Mouse (Mus musculus): ENCODE measurements around the gene Fthl17c.
"Not testable (repeated sequence)": the region's sequence is repeated elsewhere in the genome, so short reads cannot be mapped to it uniquely, and the experiment has no call there.

Gene Fthl17c

GRCm38 (mm10) chrX:8976459-8976858 is at the start of gene Fthl17c:
Fthl17c (minus strand) TSS chrX:8976559.
- not testable (repeated sequence) for DNase-seq (ENCODE audit: low spot score in 2 of 2)

DNA sequence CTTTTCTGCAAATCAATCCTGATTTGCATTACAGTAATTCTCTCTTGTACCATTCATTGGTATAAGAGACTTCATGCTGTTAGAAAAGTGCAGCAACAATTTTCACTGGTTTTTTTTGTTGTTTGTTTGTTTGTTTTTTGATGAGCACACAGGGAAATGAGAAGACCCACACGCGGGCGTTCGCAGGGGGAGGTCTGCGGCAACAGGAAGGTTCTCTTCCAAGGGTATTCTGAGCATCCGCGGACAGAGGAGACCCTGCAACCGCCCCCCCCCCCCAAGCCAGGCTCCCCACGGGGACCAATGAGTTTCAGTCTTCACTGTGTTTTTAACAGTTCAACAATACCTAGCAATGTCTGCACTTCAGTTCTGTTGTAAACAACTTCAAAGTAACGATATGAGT is 43.1 kb upstream of the Fthl17c start:
- no peak for DNase-seq (ENCODE audit: low spot score in 2 of 2)

GRCm38 (mm10) chrX:9016079-9016478 is 39.7 kb upstream of the Fthl17c start:
- DNase-seq (ENCODE audit: low spot score in 2 of 2): no peak

- DNase-seq (ENCODE audit: low spot score in 2 of 2): not testable (repeated sequence)
Observed at GRCm38 (mm10) chrX:8986655-8987054, 10.3 kb upstream of the Fthl17c start, which contains the start of gene Fthl17d. Fthl17d (minus strand) TSS chrX:8986755.

GRCm38 (mm10) chrX:8964618-8965017 is 11.7 kb downstream of the Fthl17c start:
- not testable (repeated sequence) for DNase-seq (ENCODE audit: low spot score in 2 of 2)

GRCm38 (mm10) chrX:8962875-8963274 is 13.5 kb downstream of the Fthl17c start, which contains the start of gene Fthl17b:
Fthl17b (minus strand) TSS chrX:8962975.
- DNase-seq (ENCODE audit: low spot score in 2 of 2): not testable (repeated sequence)

DNA sequence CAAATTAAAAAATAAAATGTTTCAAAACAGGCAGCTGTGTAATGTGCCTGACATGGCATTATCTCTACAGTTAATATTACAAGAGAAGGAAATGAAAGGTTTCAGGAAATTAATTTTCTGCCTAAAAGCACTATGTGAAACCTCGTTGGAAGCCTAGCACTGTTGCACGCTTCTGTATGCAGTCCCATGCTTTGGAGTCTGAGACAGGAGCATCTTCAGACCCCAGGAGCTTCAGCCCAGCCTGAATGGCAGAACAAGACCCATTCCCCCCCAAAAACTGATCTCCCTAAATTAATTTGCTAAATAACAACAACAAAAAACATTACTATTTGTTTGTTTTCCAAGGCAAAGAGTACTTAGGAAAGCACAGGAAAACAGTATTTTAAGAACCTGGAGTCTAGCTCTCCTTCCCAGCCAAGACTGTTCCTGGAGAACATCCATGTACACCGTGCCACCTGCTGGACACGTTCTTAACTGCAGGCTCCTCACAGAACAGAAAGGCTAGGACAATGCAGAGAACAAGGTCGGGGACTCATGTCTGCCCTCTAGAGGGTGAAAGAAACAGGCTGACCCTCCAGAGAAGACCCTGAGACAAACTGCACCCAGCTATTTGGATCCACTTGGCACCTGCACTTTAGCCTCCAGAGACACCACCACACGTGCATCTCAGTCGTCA is 28.1 kb downstream of the Fthl17c start:
- peak; percentile 16 to 65 for DNase-seq (ENCODE audit: low spot score in 2 of 2)

GRCm38 (mm10) chrX:8944041-8944440 is 32.3 kb downstream of the Fthl17c start:
- no peak for DNase-seq (ENCODE audit: low spot score in 2 of 2)

GRCm38 (mm10) chrX:8927308-8927707 is 49.1 kb downstream of the Fthl17c start:
- DNase-seq (ENCODE audit: low spot score in 2 of 2): no peak

Measured in spleen, postnatal 4 days (tissue).